Mouse (Mus musculus) thymus, adult 2 months (tissue): ENCODE measurements around the gene Spats2. TPM values are rescaled to one million over a fixed set of nuclear protein-coding genes. Genes with fewer than 3 reads are reported as not detected.

Experiments used
- DNase-seq: peaks from one replicate; pipeline ENCODE4 v3.0.0; 2021
- H3K27ac ChIP-seq: fragments of 200-500 bp; 2 replicates; pipeline ENCODE4 v1.5.1; 2012; ENCODE audit warnings: low read length, control low read depth; ENCODE audit not compliant: control insufficient read depth, insufficient read depth
- H3K27me3 ChIP-seq: fragments of 200-500 bp; 2 replicates; pipeline ENCODE4 v1.6.1; 2012; ENCODE audit warnings: mild to moderate bottlenecking, low read length, moderate library complexity, mixed read lengths; ENCODE audit not compliant: control insufficient read depth, insufficient read depth
- H3K36me3 ChIP-seq: fragments of 200-500 bp; 2 replicates; pipeline ENCODE4 v1.6.1; 2012; ENCODE audit warnings: mild to moderate bottlenecking, low read length, moderate library complexity; ENCODE audit not compliant: control insufficient read depth, insufficient read depth
- H3K4me1 ChIP-seq: fragments of 200-500 bp; replicated peaks from 2 replicates; pipeline ENCODE4 v1.6.1; 2012; ENCODE audit warnings: low read length; ENCODE audit not compliant: control insufficient read depth, insufficient read depth
- H3K4me3 ChIP-seq: fragments of 200-500 bp; 2 replicates; pipeline ENCODE4 v1.5.1; 2012; ENCODE audit warnings: mild to moderate bottlenecking, low read length, control low read depth, moderate library complexity; ENCODE audit not compliant: control insufficient read depth, insufficient read depth
- POLR2A ChIP-seq: fragments of 200-500 bp; IDR thresholded peaks from 2 replicates; pipeline ENCODE4 v1.6.1; 2012; ENCODE audit warnings: mild to moderate bottlenecking, low read length, control low read depth, moderate library complexity; ENCODE audit not compliant: control insufficient read depth, poor library complexity, insufficient read depth; ENCODE audit errors: extremely low read depth
- WGBS: fragments of 180-500 bp; shearing (Covaris S2); methylation state at CpG from one replicate; pipeline ENCODE4 v1.1.7; 2018; 5-methylcytosine and 5-hydroxymethylcytosine counted together
- polyA plus RNA-seq: library from polyadenylated mRNA; depleted of rRNA; stranded (reverse); fragments of >200 nt; gene quantifications from 2 replicates; pipeline ENCODE4 v1.2.3, GENCODE M21; 2012; rRNA removed

The Spats2 gene
- polyA plus RNA-seq, 1 experiment, result 11.8 TPM

- DNase-seq, result no peak
- Histone ChIP-seq H3K4me1 (peaks cover 7% of the 10 kb centered on the region; the same call in 1 of the 2 replicates), H3K27me3 (no peaks in the 10 kb centered on the region), H3K36me3 (no peaks in the 10 kb centered on the region), H3K4me3 (no peak overlapping the region), H3K27ac (no peak overlapping the region)
- 91% methylated on average over 10 of the region's 10 CpGs for WGBS
- TF ChIP-seq POLR2A, result no peak
These were observed 137.0 kb downstream of the Spats2 start for GRCm38 (mm10) chr15:99262702-99263101.

Other genes starting within 250 kb of the Spats2 start
- 8.0 and 9.8 TPM in 2 replicates for gene Rhebl1, start 231.4 kb upstream of the Spats2 start, polyA plus RNA-seq
- 1.1 and 2.6 TPM in 2 replicates for gene Dhh, start 227.4 kb upstream of the Spats2 start, polyA plus RNA-seq
- gene Lmbr1l, start 207.7 kb upstream of the Spats2 start, polyA plus RNA-seq, result 390 and 404 TPM in 2 replicates
- 3,866 and 5,106 TPM in 2 replicates for gene Tuba1b, start 191.4 kb upstream of the Spats2 start, polyA plus RNA-seq
- gene Gm49450, start 172.4 kb upstream of the Spats2 start, polyA plus RNA-seq, result 82.1 and 153 TPM in 2 replicates
- 373 and 432 TPM in 2 replicates for gene Tuba1a, start 172.2 kb upstream of the Spats2 start, polyA plus RNA-seq
- 294 and 330 TPM in 2 replicates for gene Tuba1c, start 96.0 kb upstream of the Spats2 start, polyA plus RNA-seq
- 1.9 and 2.3 TPM in 2 replicates for gene Prph, start 70.7 kb upstream of the Spats2 start, polyA plus RNA-seq
- 40.8 and 57.0 TPM in 2 replicates for gene Troap, start 51.3 kb upstream of the Spats2 start, polyA plus RNA-seq
- gene C1ql4, start 38.1 kb upstream of the Spats2 start, polyA plus RNA-seq, result 0.08 and 0.27 TPM in 2 replicates
- 0.39 and 0.46 TPM in 2 replicates for gene Dnajc22, start 32.7 kb upstream of the Spats2 start, polyA plus RNA-seq
- gene Kcnh3, start 98.9 kb downstream of the Spats2 start, polyA plus RNA-seq, result 83.5 and 85.5 TPM in 2 replicates
- 131 and 133 TPM in 2 replicates for gene Mcrs1, start 126.0 kb downstream of the Spats2 start, polyA plus RNA-seq
- 29.3 and 37.0 TPM in 2 replicates for gene Prpf40b, start 169.2 kb downstream of the Spats2 start, polyA plus RNA-seq
- gene Fam186b, start 170.0 kb downstream of the Spats2 start, polyA plus RNA-seq, result 0.04 and 0.11 TPM in 2 replicates
- 55.5 and 59.6 TPM in 2 replicates for gene Fmnl3, start 244.6 kb downstream of the Spats2 start, polyA plus RNA-seq